Mouse (Mus musculus) lung, postnatal 0 days (tissue): ENCODE measurements at regions not wholly inside any gene's neighbourhood (a gene's known extent, or its start where the extent isn't known, plus 50 kb on each side); places are given as distances from the start of the nearest gene placed in this dataset.

Experiments used
- CTCF ChIP-seq: IDR thresholded peaks from 2 replicates; pipeline ENCODE4 v1.5.1; 2016; ENCODE audit warnings: antibody characterized with exemption, mild to moderate bottlenecking
- EP300 ChIP-seq: IDR thresholded peaks from 2 replicates; pipeline ENCODE4 v1.6.1; 2016; ENCODE audit warnings: antibody characterized with exemption, mild to moderate bottlenecking, control low read depth

- TF ChIP-seq CTCF (no peak), EP300 (no peak)
Observed at GRCm38 (mm10) chr2:22105150-22105549, 122.2 kb upstream of the Myo3a start.
